Mouse (Mus musculus) lung, postnatal 10 days (tissue): ENCODE data around the gene Fam173b.

Experiments
- DNase-seq: peaks from one replicate; pipeline ENCODE4 v3.0.0; 2021

Fam173b gene

DNA sequence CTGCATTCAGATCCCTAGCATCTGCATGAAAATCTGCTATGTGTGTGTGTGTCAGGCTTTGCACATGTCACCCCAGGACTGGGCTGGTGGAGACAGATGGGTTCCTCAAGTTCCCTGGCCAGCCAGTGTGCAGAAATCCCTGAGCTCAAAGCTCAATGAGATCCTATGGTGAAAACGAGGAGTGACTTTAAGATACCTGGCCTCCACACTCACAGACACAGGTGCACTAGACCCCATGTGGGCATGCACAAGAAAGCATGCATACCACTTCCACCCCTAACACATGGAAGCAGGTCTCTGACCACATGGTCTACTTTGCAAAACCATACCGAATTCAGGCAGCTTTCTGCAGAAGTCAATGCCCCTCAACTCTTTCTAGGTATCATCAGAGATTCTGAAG is 13.9 kb upstream of the Fam173b start:
- DNase-seq = no peak

DNA sequence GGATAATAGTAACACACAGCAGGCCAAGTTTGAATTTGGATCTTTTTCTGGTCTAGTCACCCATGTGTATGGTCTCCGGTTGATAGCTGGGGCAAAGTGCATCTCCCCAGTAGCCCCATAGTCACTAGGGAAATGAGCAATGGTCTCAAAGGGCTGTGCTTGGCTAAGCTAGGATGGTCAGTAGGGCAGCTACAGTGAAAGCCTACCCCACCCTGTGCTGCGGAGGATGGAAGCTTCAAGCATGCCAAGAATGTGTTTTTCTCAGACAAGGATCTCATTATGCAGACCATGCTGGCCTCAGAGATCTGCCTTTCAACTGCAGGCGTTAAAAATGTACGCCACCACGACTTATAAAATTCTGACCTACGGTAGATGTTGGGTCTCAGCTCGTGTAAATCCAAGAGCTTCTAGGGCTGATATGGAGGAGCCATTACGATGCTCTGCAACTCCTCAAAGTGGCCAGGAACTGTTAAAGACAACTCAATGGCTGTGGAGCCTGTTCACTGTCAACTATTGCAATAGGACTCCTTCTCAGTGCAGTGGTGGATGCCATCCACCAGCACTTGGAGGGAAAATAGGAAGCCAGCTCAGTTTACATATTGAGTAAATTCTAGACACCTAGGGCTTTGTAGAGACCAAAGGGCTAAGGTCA is 12.5 kb upstream of the Fam173b start:
- no peak for DNase-seq

DNA sequence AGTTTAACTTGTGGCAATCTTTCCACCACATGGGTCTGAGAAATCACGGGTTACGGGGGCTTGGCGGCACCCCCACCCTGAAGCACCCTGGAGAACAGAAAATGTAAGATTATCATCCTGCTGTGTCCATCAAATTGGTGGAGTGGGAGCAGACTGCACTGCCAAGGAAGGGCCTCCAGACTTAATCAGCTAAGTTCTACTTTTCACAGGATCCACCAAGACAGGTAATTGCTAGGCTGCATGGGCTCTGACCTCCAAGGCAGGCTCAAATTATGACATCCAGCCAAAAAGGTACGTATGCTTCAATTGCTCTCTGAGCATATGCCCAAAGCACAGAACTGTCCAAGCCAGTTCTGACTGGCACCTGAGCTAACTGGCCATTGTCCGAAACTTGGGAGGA is 11.5 kb upstream of the Fam173b start:
- DNase-seq = no peak

DNA sequence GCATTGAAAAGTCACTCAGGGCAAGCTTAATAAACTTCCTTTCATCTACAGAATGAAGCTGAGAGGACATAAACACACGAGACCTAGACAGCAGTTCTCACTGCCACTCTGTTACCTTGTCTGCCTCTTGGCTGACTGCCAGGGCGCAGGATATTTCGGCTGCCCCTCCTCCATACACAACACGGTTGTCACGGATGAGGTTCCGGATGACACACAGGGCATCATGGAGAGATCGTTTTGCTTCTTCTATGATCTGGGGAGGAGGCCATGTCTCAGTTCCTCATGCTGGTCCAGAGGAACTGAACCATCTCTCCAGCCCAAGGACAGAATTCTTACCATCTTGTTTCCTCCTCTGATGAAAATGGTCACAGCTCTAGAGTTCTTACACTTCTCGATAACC is 9.1 kb upstream of the Fam173b start:
- DNase-seq = no peak

DNA sequence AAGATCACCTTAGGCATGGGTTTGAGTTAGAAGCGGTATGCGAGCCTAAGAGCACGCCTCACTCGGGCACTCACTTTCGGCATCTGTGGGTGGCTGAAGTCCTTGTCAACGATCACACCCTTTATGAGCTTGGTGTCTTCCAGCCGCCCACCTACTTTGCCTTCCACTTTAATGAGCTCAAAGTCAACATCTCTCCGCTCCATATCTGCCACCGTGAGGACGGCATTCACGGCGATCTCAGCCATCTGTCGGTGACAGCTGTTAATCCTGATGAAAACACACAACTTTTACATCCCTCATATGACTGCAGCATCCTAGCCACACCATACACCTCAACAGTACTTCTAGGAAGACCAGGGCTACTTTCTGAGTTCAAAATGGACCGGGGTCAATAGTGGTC is 7.4 kb upstream of the Fam173b start:
- no peak for DNase-seq

DNA sequence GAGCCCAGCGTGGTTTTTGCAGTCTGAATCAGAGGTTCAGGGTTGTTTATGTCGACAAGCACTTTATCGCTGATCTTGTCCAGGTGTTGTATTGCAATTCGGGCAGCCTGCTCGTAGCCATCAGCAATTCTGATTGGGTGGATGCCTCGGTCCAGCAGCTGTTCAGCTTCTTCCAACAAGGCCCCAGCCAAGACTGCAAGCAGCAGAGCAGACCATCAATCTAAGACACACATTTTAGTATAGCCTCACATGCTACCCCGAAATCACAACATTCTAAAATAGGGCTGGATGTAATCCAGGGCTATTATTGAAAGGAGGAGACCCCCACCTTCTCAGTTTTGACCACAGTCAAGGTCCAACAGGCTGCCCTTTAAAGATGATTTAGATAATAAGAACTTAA is 6.0 kb upstream of the Fam173b start:
- peak; percentile 27 for DNase-seq

DNA sequence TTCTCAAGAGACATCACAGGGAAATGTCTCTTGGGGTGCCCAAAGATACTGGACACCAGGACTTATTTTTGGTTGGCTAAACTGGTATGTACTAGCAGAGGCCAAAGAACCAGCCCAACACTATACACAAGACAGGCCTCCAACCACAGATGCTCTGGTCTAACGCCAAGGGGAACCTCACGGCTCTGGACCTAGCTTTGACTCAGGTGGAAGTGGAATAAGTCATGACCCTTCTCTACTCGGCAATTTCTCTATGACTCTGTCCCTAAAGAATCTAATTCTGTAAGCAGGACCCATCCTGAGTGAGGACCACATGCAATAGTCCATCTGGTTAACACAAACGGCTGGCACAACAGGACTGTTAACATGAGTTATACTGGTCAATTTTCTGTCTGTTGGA is 1.8 kb upstream of the Fam173b start:
- DNase-seq = no peak

DNA sequence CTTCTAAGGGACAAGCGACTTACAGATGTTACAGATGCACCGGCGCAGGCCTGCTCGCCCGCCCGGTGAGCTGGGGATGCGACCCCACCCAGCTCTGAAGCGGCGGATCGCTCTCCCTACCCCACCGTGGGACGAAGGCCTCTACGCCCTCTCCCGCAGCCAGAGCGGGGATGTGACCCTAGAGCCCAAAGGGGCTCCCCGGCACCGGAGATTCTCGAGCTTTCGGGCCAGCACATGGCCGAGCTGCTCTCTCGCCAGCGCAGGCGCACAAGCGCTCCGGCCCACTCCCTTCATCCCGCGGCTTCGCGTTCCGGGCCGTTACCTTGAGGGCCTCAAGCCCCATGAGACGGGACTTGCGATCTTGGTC is 390 bp upstream of the Fam173b start:
- DNase-seq = no peak

DNA sequence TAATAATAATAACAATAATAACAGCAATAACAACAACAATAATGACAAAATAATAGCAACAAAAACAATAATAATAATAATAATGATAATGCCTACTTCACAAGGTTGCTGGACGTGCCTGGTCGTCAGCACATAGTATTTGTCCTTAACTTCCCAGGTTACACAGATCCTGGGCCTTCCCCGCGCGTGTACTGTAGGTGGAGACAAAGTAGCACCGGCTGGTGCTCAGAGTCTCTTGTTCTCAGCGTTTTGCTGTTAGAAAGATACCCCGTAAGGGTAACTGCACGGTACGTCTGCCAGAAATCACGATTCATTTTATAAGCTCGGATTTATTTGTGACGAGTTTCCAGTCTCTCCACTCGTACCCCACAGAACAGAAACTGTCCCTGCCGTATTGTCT is 774 bp downstream of the Fam173b start:
- DNase-seq = peak; percentile 65

DNA sequence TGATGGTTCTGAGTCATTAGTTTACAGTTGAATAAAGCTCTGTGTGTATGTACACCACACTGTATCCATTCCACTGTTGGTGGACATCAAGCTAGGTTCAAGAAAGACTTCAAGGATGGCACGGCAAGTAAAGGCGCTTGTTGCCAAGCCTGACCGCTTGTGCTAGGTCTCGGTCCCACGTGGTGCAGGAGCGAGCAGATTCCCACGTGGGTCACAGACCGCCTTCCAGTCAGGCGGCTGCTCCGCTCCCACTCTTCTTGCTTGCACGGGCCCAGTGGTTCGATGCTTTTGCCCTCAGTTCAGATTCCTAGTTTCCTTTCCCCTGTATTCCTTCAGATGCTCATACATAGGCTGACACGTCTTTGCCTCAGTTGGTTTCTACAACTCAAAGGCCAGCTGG is 1.5 kb downstream of the Fam173b start:
- DNase-seq = no peak

DNA sequence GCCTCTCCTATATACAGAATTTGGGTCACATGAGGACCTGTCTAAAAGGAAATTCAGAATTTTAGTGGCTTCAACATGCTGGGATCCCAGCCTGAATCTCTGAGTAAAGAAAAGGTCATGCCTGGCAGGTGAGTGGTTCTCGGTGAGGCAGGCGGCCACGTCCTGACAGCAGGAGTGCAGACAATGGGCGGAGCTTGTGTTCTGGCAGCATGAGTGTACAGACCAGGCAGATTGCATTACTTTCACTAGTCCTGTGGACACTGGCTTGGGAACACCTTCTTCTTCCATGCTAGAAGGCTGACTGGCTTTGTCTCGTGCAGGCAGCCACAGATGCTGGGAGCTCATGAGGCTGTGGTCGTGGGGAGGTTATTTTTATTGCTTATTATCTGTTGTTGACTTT is 5.2 kb downstream of the Fam173b start:
- peak; percentile 36 for DNase-seq

DNA sequence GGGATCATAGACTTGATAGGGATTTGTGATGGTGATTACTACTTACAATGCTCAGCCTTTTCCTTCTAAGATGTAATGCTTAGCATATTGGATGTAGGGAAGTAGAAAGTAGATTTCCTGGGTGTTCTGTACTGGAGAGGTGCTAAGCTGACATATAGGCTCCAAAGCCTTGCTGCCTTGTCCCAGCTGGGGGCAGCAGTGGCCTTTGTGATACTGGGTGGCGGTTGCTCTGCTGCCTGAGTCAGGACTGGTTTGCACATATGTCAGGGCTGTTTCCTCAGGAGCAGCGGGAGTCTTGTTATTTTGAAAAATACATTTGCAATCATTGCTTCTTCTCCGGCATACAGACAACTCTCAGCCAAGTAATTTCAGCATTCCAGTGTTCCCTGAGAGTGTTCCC is 9.4 kb downstream of the Fam173b start:
- DNase-seq = peak; percentile 51

DNA sequence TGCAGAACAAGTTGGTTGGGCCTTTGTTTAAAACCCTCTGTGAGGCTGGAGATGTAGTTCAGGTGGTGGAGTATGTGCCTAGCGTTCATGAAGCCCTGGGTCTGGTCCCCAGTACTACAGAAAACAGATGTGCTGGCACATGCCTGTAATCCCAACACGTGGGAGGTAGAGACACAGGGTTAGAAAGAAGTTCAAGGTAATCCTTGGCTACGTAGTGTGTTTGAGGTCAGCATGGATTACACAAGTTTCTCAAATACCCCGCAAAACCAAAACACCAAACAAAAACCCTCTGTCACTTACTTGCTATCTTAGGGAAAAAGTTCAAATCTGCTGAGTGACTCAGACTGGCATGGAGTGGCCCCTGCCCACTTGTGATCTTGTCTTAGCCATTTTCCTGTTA is 10.3 kb downstream of the Fam173b start:
- DNase-seq = no peak

DNA sequence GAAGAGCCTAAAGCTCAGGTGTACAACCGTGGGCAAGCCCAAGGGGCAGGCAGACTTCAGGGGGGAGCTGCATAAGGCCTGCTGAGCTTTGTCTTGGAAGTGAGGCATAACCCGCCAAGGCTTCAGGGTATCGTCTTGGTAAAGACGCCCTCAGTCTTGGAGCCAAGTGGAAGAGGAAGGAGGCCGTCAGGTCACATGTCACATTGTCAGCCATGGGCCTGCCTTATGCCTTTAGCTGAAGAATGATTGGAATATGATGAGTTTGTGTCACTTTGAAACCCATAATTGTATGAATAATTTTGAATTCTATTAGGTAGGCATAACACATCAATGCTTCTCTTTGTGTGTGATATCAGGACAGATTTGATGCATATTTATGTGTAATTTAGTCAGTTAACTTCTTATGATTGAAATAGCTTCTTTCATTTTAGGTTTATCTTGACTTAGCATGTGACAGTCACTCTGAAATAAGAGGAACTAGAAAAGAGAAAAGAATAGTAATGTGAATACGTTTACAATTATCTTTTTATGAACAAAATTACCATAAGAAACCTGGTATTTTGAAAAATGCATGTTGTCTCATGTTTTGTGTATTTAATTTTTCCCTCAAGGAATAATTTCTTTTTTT is 12.3 kb downstream of the Fam173b start:
- DNase-seq = no peak

DNA sequence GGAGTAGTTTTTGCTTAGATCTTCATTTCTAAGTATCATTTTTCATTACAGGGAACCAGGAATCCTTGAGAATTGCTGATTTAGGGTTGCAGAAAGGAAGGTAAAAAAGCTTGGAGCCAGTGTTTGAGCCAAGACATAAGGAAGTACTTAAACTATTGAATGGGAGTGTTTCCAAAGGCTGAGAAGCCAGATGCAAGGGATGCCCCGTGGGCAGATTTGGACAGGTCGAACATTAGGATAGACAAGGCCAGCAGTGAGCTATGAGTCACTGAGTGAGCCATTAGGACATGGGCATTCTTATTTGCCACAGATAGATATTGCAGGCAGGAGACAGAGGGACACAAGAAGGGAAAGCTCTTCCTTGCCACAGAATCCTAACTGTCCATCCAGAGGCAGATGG is 13.0 kb downstream of the Fam173b start:
- no peak for DNase-seq

DNA sequence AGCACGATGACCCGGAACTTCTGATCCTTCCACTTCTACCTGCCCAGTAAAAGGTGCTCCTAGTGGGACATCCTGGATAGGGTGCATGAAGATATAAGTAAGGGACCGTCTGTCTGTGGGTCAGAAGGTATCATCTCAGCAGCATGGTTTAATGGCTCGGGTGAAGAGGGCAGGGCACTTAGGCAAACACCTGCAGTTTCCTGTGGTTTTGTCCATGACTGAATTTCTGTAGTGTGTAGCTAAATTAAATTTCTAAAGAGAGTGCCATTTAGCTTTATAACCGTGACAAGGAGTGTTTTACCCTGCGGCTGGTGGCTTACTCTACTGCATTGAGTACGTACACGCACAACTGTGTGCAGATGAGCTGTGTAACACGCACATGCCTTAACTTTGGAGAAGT is 15.6 kb downstream of the Fam173b start:
- no peak for DNase-seq

DNA sequence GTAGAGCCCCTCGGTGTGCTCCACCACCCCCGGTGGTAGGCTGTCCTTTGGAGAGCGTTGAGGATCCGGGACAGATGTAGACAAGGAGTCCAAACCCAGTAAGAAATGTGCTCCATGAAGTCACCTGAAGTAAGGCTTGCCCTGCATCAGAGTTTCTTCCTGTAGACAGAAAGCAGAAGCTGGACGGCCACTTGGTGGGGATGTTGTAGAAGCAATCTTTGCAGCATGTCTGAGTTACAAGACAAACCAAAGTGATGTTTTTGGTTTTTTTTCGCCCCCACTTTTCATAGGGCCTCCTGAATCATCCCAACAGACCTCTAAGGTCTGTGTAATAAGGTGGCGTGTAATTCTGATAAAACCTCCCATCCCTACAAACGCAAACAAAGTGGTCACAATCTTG is 17.9 kb downstream of the Fam173b start:
- DNase-seq = no peak

DNA sequence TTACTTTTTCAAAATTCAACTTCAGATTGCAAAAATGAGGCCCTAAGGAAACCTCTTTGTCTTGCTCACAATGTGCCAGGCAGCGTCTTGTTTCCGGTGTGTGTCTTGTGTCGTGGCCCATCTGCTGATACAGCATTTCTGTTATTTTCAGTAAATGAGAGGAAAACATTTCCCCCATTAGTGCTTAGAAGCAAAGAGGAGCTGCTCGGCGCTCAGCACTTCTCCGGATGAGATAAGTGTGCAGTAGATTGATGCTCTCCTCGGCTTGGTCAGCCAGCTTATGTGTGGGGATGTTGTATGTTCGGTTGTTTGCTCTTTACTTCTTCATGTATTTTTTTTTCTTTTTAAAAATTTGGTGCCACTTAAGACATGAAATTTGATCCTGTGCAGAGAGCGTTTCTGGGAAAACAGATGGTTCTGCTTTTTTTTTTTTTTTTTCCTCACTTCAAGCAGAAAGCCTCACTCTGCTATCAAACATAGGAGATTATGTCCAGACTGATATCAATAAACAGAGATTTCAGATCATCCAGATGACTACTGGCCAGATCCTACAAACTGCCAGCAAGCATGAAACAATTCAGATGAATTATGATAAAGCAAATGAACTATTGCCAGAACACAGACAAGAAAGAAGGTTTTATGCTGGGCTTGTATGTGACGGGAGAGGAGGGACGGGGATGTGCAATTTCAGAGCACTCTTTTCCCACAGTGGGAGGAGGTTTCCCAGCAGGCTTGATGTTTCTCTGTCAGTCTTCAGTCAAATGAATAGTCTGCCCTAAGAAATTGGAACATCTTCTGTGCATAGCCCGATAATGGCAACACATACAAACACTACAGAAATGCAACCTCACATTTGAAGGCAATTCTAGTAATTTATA is 25.9 kb downstream of the Fam173b start:
- DNase-seq = peak; percentile 21

DNA sequence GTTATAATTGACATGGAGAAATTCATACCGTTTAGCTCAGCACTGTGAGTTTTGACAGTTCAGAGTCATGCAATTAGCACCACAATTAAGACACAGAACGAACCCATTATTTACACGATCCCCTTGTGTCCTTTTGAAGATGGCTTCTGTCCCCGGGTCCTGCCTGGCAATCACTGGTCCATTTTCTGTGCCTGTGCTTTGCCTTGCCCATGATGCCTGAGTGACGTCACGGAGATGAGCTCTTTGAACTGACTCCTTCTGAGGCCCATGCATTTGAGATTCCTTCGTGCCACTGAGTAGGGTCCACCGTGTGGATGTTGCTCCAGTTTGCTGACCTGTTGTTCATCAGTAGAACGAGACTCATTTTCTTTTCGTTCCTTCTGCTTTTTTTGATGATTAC is 26.5 kb downstream of the Fam173b start:
- no peak for DNase-seq

DNA sequence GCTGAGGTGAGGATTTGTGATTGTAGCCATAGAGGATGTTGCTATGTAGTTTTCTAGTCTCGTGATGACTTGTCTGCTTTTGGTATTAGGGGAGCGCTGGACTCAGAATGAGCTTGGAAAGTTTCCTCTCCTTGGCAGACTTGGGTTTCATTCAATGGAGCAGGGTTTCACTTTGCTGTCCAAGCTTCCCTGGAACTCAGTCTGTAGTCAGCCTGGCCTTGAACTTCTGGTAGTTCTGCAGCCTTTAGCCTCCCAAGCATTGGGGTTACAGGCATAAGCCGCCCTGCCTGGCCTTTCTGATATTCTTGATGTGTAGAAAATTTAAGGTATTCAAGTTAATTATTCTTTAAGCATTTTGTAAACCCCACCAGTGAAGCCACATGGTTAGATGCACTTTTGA is 27.9 kb downstream of the Fam173b start:
- no peak for DNase-seq

DNA sequence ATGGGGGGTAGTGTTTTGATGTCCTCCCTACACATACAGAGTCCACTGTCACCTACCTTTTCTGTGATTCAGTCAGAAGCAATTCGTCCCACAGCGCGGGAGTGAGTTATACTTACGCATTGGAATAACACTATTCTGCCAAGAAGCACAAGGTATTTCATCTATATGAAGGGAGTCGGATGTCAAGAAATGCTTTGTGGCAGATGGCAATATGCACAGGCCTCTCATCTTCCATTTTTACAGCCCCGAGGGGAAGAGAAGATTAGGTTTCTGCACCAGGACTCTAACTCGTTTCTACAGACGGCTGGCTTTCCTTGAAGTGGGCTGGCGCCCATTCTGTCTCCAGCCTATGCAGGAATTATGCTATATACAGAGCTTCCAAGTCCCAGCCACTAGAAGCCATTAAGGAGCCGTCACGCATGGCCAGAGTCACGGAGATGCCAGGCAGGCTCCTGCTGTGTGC is 29.8 kb downstream of the Fam173b start:
- DNase-seq = no peak

DNA sequence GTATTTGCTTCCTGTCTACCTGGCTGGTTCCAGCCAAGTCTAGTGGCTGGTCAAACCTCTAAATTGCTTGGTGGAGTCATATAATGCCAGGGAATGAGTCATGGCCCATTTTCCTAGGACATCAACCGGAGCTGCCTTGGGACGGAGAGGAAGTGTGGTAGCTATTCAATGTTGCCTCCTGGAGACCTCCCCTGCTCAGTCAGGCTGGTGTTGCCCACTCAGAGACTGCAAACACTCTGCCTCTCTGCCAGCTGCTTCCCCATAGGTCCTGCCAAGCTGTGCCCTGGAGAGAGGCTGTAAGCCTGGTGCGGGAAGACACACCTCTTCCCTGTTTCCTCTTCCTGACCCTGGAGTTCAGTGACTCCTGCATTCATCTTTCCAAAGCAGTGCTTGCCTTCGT is 30.8 kb downstream of the Fam173b start:
- DNase-seq = no peak

DNA sequence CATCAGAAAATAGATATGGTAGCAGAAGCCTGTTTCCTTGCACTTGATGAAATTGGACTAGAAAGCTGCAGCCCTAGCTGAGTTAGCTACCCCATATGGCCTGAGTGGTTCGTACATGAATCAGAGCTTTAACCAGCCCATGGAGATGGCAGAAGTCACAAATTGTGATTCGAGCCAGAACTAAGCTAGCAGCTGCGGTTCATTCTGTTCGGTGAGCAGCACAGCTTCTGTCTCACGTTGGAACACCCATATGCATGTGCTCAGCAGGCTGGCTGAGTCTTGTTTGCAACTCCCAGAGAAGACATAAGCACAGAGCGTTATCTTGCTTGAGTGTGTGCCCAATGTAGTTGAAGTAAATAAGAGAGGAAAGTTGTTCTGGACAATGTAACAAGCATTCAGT is 32.9 kb downstream of the Fam173b start:
- no peak for DNase-seq

DNA sequence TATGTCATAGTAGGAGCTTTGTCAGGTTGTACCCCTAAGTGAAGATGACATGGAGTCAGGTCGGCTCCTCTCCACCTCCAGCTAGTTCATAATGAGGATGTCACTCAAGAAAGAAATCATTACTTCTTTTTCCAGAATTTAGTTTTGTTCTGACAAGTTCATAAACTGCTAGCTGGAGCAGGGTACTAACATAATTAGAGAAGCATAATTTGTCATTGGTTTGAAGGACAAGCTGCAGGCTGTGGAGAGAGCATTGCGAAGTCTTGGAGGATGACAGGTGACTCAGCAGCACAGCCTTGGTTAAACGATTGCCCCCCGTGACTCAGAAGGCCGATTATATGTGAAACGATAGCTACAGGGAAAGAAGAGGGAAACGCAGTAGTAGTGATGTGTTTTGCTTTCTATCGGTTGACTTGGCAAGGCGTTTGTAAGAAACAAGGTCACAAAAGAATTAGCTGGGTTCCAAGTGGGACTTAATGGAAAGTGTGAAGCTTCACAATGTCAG is 34.5 kb downstream of the Fam173b start:
- no peak for DNase-seq
